Mouse (Mus musculus): ENCODE results near the gene Mogat2. TPM values are rescaled to one million over a fixed set of nuclear protein-coding genes. Genes with fewer than 3 reads are reported as not detected.
A peak's percentile ranks its signal among the peaks of the same experiment; 100 is the strongest.

Gene Mogat2
- polyA plus RNA-seq, 1 experiment from 2014 or later: 0.80 TPM

- H3K27me3 ChIP-seq (replicated peaks; ENCODE audit: control insufficient read depth, insufficient read depth, low read length): no peaks in the 10 kb centered on the region
- WGBS: 84% methylated on average over 5 of the region's 5 CpGs
These were observed 48.5 kb downstream of the Mogat2 start for GRCm38 (mm10) chr7:99189885-99190284.

GRCm38 (mm10) chr7:99188630-99189029, 49.8 kb downstream of the Mogat2 start:
- WGBS: 81% methylated on average over 6 of the region's 6 CpGs
- Histone ChIP-seq H3K9ac (ENCODE audit: low read depth, low read length) (no peak overlapping the region), H3K4me2 (ENCODE audit: low read length) (no peak overlapping the region), H3K4me3 (ENCODE audit: low read length) (no peak overlapping the region), H3K27me3 (replicated peaks; ENCODE audit: control insufficient read depth, insufficient read depth, low read length) (no peaks in the 10 kb centered on the region), H3K4me1 (ENCODE audit: control insufficient read depth, insufficient read depth, low read depth, low read length) (no peaks in the 10 kb centered on the region), H3K36me3 (ENCODE audit: control insufficient read depth, insufficient read depth, low read length) (no peaks in the 10 kb centered on the region), H3K27ac (ENCODE audit: low read depth, low read length) (no peak overlapping the region), H3K9me3 (ENCODE audit: control insufficient read depth, low read length) (no peaks in the 10 kb centered on the region)
- ATAC-seq: no peak

More at GRCm38 (mm10) chr7:99189885-99190284, 48.5 kb downstream of the Mogat2 start:
- Histone ChIP-seq H3K9me3 (ENCODE audit: control insufficient read depth, low read length) (no peaks in the 10 kb centered on the region), H3K4me2 (ENCODE audit: low read length) (no peak overlapping the region), H3K36me3 (ENCODE audit: control insufficient read depth, insufficient read depth, low read length) (no peaks in the 10 kb centered on the region), H3K9ac (ENCODE audit: low read depth, low read length) (no peak overlapping the region), H3K4me1 (ENCODE audit: control insufficient read depth, insufficient read depth, low read depth, low read length) (no peaks in the 10 kb centered on the region), H3K4me3 (ENCODE audit: low read length) (no peak overlapping the region), H3K27ac (ENCODE audit: low read depth, low read length) (no peak overlapping the region)
- no peak for ATAC-seq

GRCm38 (mm10) chr7:99187451-99187850, 51.0 kb downstream of the Mogat2 start:
- WGBS: 85% methylated on average over 5 of the region's 5 CpGs
- no peaks in the 10 kb centered on the region for H3K36me3 ChIP-seq (ENCODE audit: control insufficient read depth, insufficient read depth, low read length)
- no peak overlapping the region for H3K9ac ChIP-seq (ENCODE audit: low read depth, low read length)
- no peak for ATAC-seq
- H3K4me3 ChIP-seq (ENCODE audit: low read length): no peak overlapping the region
- H3K4me1 ChIP-seq (ENCODE audit: control insufficient read depth, insufficient read depth, low read depth, low read length): no peaks in the 10 kb centered on the region
- H3K27me3 ChIP-seq (replicated peaks; ENCODE audit: control insufficient read depth, insufficient read depth, low read length): no peaks in the 10 kb centered on the region
- H3K9me3 ChIP-seq (ENCODE audit: control insufficient read depth, low read length): no peaks in the 10 kb centered on the region
- no peak overlapping the region for H3K27ac ChIP-seq (ENCODE audit: low read depth, low read length)
- H3K4me2 ChIP-seq (ENCODE audit: low read length): no peak overlapping the region

GRCm38 (mm10) chr7:99185405-99185804, 53.0 kb downstream of the Mogat2 start:
- Histone ChIP-seq H3K27ac (ENCODE audit: low read depth, low read length) (no peak overlapping the region), H3K9ac (ENCODE audit: low read depth, low read length) (no peak overlapping the region), H3K4me2 (ENCODE audit: low read length) (no peak overlapping the region), H3K36me3 (ENCODE audit: control insufficient read depth, insufficient read depth, low read length) (no peaks in the 10 kb centered on the region), H3K27me3 (replicated peaks; ENCODE audit: control insufficient read depth, insufficient read depth, low read length) (no peaks in the 10 kb centered on the region), H3K4me1 (ENCODE audit: control insufficient read depth, insufficient read depth, low read depth, low read length) (peaks cover 6% of the 10 kb centered on the region; the same call in 1 of the 2 replicates), H3K4me3 (ENCODE audit: low read length) (no peak overlapping the region), H3K9me3 (ENCODE audit: control insufficient read depth, low read length) (no peaks in the 10 kb centered on the region)
- WGBS: 95% methylated on average over 3 of the region's 3 CpGs
- no peak for ATAC-seq

- Histone ChIP-seq H3K9ac (ENCODE audit: low read depth, low read length) (no peak overlapping the region), H3K27ac (ENCODE audit: low read depth, low read length) (no peak overlapping the region), H3K4me2 (ENCODE audit: low read length) (no peak overlapping the region), H3K36me3 (ENCODE audit: control insufficient read depth, insufficient read depth, low read length) (no peaks in the 10 kb centered on the region), H3K4me3 (ENCODE audit: low read length) (no peak overlapping the region), H3K4me1 (ENCODE audit: control insufficient read depth, insufficient read depth, low read depth, low read length) (peaks cover 6% of the 10 kb centered on the region; the same call in 1 of the 2 replicates), H3K27me3 (replicated peaks; ENCODE audit: control insufficient read depth, insufficient read depth, low read length) (no peaks in the 10 kb centered on the region), H3K9me3 (ENCODE audit: control insufficient read depth, low read length) (no peaks in the 10 kb centered on the region)
- 80% methylated on average over 6 of the region's 6 CpGs for WGBS
- ATAC-seq: no peak
These were observed 54.7 kb downstream of the Mogat2 start for GRCm38 (mm10) chr7:99183751-99184150.

- peak; percentile 95 for ATAC-seq
- Histone ChIP-seq H3K36me3 (ENCODE audit: control insufficient read depth, insufficient read depth, low read length) (no peaks in the 10 kb centered on the region), H3K9ac (ENCODE audit: low read depth, low read length) (peak within 1 kb of the TSS; percentile 94), H3K4me2 (ENCODE audit: low read length) (peak within 1 kb of the TSS; percentile 96), H3K4me1 (ENCODE audit: control insufficient read depth, insufficient read depth, low read depth, low read length) (peaks cover 6% of the 10 kb centered on the region; the same call in 1 of the 2 replicates), H3K9me3 (ENCODE audit: control insufficient read depth, low read length) (no peaks in the 10 kb centered on the region), H3K27me3 (replicated peaks; ENCODE audit: control insufficient read depth, insufficient read depth, low read length) (no peaks in the 10 kb centered on the region), H3K27ac (ENCODE audit: low read depth, low read length) (peak within 1 kb of the TSS; percentile 83), H3K4me3 (ENCODE audit: low read length) (peak within 1 kb of the TSS; percentile 93)
- WGBS: under 1% methylated on average over 59 of the region's 63 CpGs
These were observed 55.8 kb downstream of the Mogat2 start, which contains the start of gene Dgat2 for GRCm38 (mm10) chr7:99182432-99183172. Gene Dgat2, minus strand, starts transcription at chr7:99182719.

GRCm38 (mm10) chr7:99181619-99182431, 56.6 kb downstream of the Mogat2 start:
- H3K9ac ChIP-seq (ENCODE audit: low read depth, low read length): peak overlapping the region; percentile 94
- 22% methylated on average over 14 of the region's 14 CpGs for WGBS
- peak overlapping the region; percentile 96 for H3K4me2 ChIP-seq (ENCODE audit: low read length)
- ATAC-seq: peak; percentile 18
- H3K9me3 ChIP-seq (ENCODE audit: control insufficient read depth, low read length): no peaks in the 10 kb centered on the region
- no peaks in the 10 kb centered on the region for H3K27me3 ChIP-seq (replicated peaks; ENCODE audit: control insufficient read depth, insufficient read depth, low read length)
- no peaks in the 10 kb centered on the region for H3K36me3 ChIP-seq (ENCODE audit: control insufficient read depth, insufficient read depth, low read length)
- peak overlapping the region; percentile 93 for H3K4me3 ChIP-seq (ENCODE audit: low read length)
- H3K27ac ChIP-seq (ENCODE audit: low read depth, low read length): no peak overlapping the region
- peaks cover 6% of the 10 kb centered on the region; the same call in 1 of the 2 replicates for H3K4me1 ChIP-seq (ENCODE audit: control insufficient read depth, insufficient read depth, low read depth, low read length)

- no peak for ATAC-seq
- no peaks in the 10 kb centered on the region for H3K36me3 ChIP-seq (ENCODE audit: control insufficient read depth, insufficient read depth, low read length)
- H3K9me3 ChIP-seq (ENCODE audit: control insufficient read depth, low read length): no peaks in the 10 kb centered on the region
- no peak overlapping the region for H3K4me2 ChIP-seq (ENCODE audit: low read length)
- H3K4me3 ChIP-seq (ENCODE audit: low read length): no peak overlapping the region
- WGBS: 88% methylated on average over 1 of the region's 1 CpGs
- no peak overlapping the region for H3K9ac ChIP-seq (ENCODE audit: low read depth, low read length)
- H3K27ac ChIP-seq (ENCODE audit: low read depth, low read length): no peak overlapping the region
- peaks cover 6% of the 10 kb centered on the region; the same call in 1 of the 2 replicates for H3K4me1 ChIP-seq (ENCODE audit: control insufficient read depth, insufficient read depth, low read depth, low read length)
- H3K27me3 ChIP-seq (replicated peaks; ENCODE audit: control insufficient read depth, insufficient read depth, low read length): no peaks in the 10 kb centered on the region
These were observed 58.3 kb downstream of the Mogat2 start for GRCm38 (mm10) chr7:99180162-99180561.

- no peak overlapping the region for H3K4me3 ChIP-seq (ENCODE audit: low read length)
- no peaks in the 10 kb centered on the region for H3K9me3 ChIP-seq (ENCODE audit: control insufficient read depth, low read length)
- no peak overlapping the region for H3K4me2 ChIP-seq (ENCODE audit: low read length)
- peaks cover 6% of the 10 kb centered on the region; the same call in 1 of the 2 replicates for H3K4me1 ChIP-seq (ENCODE audit: control insufficient read depth, insufficient read depth, low read depth, low read length)
- 87% methylated on average over 9 of the region's 9 CpGs for WGBS
- no peaks in the 10 kb centered on the region for H3K36me3 ChIP-seq (ENCODE audit: control insufficient read depth, insufficient read depth, low read length)
- ATAC-seq: no peak
- H3K27ac ChIP-seq (ENCODE audit: low read depth, low read length): no peak overlapping the region
- H3K9ac ChIP-seq (ENCODE audit: low read depth, low read length): no peak overlapping the region
- no peaks in the 10 kb centered on the region for H3K27me3 ChIP-seq (replicated peaks; ENCODE audit: control insufficient read depth, insufficient read depth, low read length)
These were observed 59.1 kb downstream of the Mogat2 start for GRCm38 (mm10) chr7:99179271-99179670.

Data from hindbrain, embryonic 16.5 days (tissue).